Comparison of ENCODE assay signal across 26 mouse cellular contexts in genomic region chr6:94176705-94177104, GRCm38 (mm10).
DNase-seq lines count a peak whose midpoint lies in the region; ATAC-seq and TF ChIP-seq lines count a peak whose summit lies in the region.
"Had no signal": no experiment of that assay in that cellular context is flagged by ENCODE, and none has a peak within 500 bp of the region (broad histone marks: within the 10 kb centered on the region; RNA-seq: fewer than 3 reads in every experiment).

No protein-coding gene starts in this region.

- H3K27me3 ChIP-seq in heart, embryonic 13.5 days (replicated peaks), result no peaks in the 10 kb centered on the region
- H3K27me3 ChIP-seq in kidney, embryonic 15.5 days, result no peaks in the 10 kb centered on the region
- H3K27me3 ChIP-seq in E14TG2a.4 (ENCODE audit: insufficient read depth, low read length) (no peaks in the 10 kb centered on the region), ES-Bruce4 (ENCODE audit: control insufficient read depth, insufficient read depth, low read length, poor library complexity, severe bottlenecking) (no peaks in the 10 kb centered on the region)
- H3K27me3 ChIP-seq: embryonic facial prominence, embryonic 12.5 days; neural tube, embryonic 12.5 days had no signal

- TF ChIP-seq EP300 in ES-Bruce4 (IDR thresholded peaks at IDR 0.05; ENCODE audit: insufficient read depth, low read depth, low read length), result 0 out of 2 replicates have a peak, but pooled peaks have one; percentile 41

- no peak for DNase-seq in heart, postnatal 36 days
- no peak for DNase-seq in kidney, adult 18-20 months
- DNase-seq in left cerebral cortex, adult 18-20 months (ENCODE audit: low spot score in 2 of 2), result no peak
- no peak for DNase-seq in urinary bladder, postnatal 4 days (ENCODE audit: low spot score in 2 of 2)
- DNase-seq: adrenal gland, adult 2 months; cerebellum, adult 2 months; cerebellum, postnatal 25 days; forebrain, postnatal 0 days; gastrocnemius, postnatal 25 days; kidney, postnatal 4 days; liver, embryonic 13.5 days; lung, adult 2 months; lung, postnatal 14 days; midbrain, embryonic 14.5 days; retina, postnatal 1 day; right cerebral cortex, postnatal 25 days; spleen, adult 18-20 months; thymus, postnatal 14 days had no signal

- TF ChIP-seq CTCF in E14TG2a.4 (conservative IDR thresholded peaks at IDR 0.05; ENCODE audit: low read length) (no peak), ES-Bruce4 (IDR thresholded peaks at IDR 0.05; ENCODE audit: low read depth, low read length) (no peak)

- no peak for ATAC-seq in heart, embryonic 13.5 days (ENCODE audit: extremely low read depth, insufficient number of reproducible peaks, low FRiP score, low TSS enrichment)
- ATAC-seq in kidney, embryonic 15.5 days (replicated peaks; ENCODE audit: low FRiP score), result no peak
- ATAC-seq: forebrain, postnatal 0 days; hindbrain, embryonic 16.5 days; intestine, postnatal 0 days had no signal

- H3K9me3 ChIP-seq in heart, embryonic 13.5 days, result no peaks in the 10 kb centered on the region
- H3K9me3 ChIP-seq in kidney, embryonic 15.5 days (replicated peaks), result no peaks in the 10 kb centered on the region
- H3K9me3 ChIP-seq in E14TG2a.4 (ENCODE audit: low read length) (no peaks in the 10 kb centered on the region), ES-Bruce4 (replicated peaks; ENCODE audit: control insufficient read depth, insufficient read depth, low read length, poor library complexity, severe bottlenecking) (no peaks in the 10 kb centered on the region)
- H3K9me3 ChIP-seq: embryonic facial prominence, embryonic 12.5 days; liver, embryonic 13.5 days; neural tube, embryonic 12.5 days had no signal

- no peaks in the 10 kb centered on the region for H3K36me3 ChIP-seq in heart, embryonic 13.5 days
- H3K36me3 ChIP-seq in kidney, embryonic 15.5 days, result no peaks in the 10 kb centered on the region
- H3K36me3 ChIP-seq in E14TG2a.4 (ENCODE audit: insufficient read depth, low read length) (no peaks in the 10 kb centered on the region), ES-Bruce4 (ENCODE audit: control insufficient read depth, insufficient read depth, low read length, poor library complexity, severe bottlenecking) (no peaks in the 10 kb centered on the region)
- H3K36me3 ChIP-seq: embryonic facial prominence, embryonic 12.5 days; liver, embryonic 13.5 days; neural tube, embryonic 12.5 days had no signal

- H3K4me3 ChIP-seq in heart, embryonic 13.5 days, result no peak overlapping the region
- no peak overlapping the region for H3K4me3 ChIP-seq in kidney, embryonic 15.5 days (replicated peaks)
- H3K4me3 ChIP-seq in E14TG2a.4 (replicated peaks; ENCODE audit: low read length) (peak overlapping the region; percentile 39), ES-Bruce4 (ENCODE audit: low read depth, low read length) (no peak overlapping the region)
- H3K4me3 ChIP-seq: embryonic facial prominence, embryonic 12.5 days; liver, embryonic 13.5 days; neural tube, embryonic 12.5 days had no signal

- WGBS in heart, embryonic 13.5 days, result 30% methylated on average over 4 of the region's 4 CpGs
- WGBS in kidney, embryonic 15.5 days, result 32% methylated on average over 4 of the region's 4 CpGs

- intact Hi-C loops in heart, postnatal 36 days (cut with DNase I), result no loop called here

- peaks cover 54% of the 10 kb centered on the region for H3K4me1 ChIP-seq in heart, embryonic 13.5 days
- peaks cover 29% of the 10 kb centered on the region for H3K4me1 ChIP-seq in kidney, embryonic 15.5 days
- H3K4me1 ChIP-seq in E14TG2a.4 (replicated peaks; ENCODE audit: low read depth, low read length) (peaks cover 83% of the 10 kb centered on the region), ES-Bruce4 (ENCODE audit: control insufficient read depth, insufficient read depth, low read length) (peaks cover 2% of the 10 kb centered on the region)

- H3K9ac ChIP-seq in heart, embryonic 13.5 days, result peak overlapping the region; percentile 8; the same call in 1 of the 2 replicates
- H3K9ac ChIP-seq in kidney, embryonic 15.5 days, result no peak overlapping the region
- H3K9ac ChIP-seq in ES-Bruce4 (ENCODE audit: low read depth, poor library complexity, severe bottlenecking), result no peak overlapping the region
- H3K9ac ChIP-seq: embryonic facial prominence, embryonic 12.5 days; forebrain, postnatal 0 days; liver, embryonic 13.5 days; neural tube, embryonic 12.5 days had no signal

- H3K27ac ChIP-seq in heart, embryonic 13.5 days (replicated peaks), result peak overlapping the region; percentile 55
- peak overlapping the region; percentile 28; the same call in 1 of the 2 replicates for H3K27ac ChIP-seq in kidney, embryonic 15.5 days
- H3K27ac ChIP-seq in ES-Bruce4 (ENCODE audit: insufficient read depth, low read length), result peak overlapping the region; percentile 30; the same call in 1 of the 2 replicates
- H3K27ac ChIP-seq: embryonic facial prominence, embryonic 12.5 days; liver, embryonic 13.5 days; neural tube, embryonic 12.5 days had no signal

- H3K4me2 ChIP-seq in heart, embryonic 13.5 days, result no peak overlapping the region
- H3K4me2 ChIP-seq in kidney, embryonic 15.5 days, result no peak overlapping the region
- H3K4me2 ChIP-seq: embryonic facial prominence, embryonic 12.5 days; liver, embryonic 13.5 days; neural tube, embryonic 12.5 days had no signal

- TF ChIP-seq POLR2A in ES-Bruce4 (IDR thresholded peaks at IDR 0.05; ENCODE audit: insufficient read depth, low read length), result no peak
